Mouse (Mus musculus) olfactory bulb, adult 2 months (tissue): ENCODE results near the gene Dhx40. TPM values are rescaled to one million over a fixed set of nuclear protein-coding genes. Genes with fewer than 3 reads are reported as not detected.
A peak's percentile ranks its signal among the peaks of the same experiment; 100 is the strongest.

Experiments
- H3K27ac ChIP-seq: fragments of 200-500 bp; 2 replicates; pipeline ENCODE4 v1.5.1; 2012; ENCODE audit warnings: low read depth, low read length; ENCODE audit not compliant: insufficient read depth
- H3K4me1 ChIP-seq: fragments of 200-500 bp; 2 replicates; pipeline ENCODE4 v1.6.1; 2012; ENCODE audit warnings: low read length; ENCODE audit not compliant: control insufficient read depth, insufficient read depth
- H3K4me3 ChIP-seq: fragments of 200-500 bp; 2 replicates; pipeline ENCODE4 v1.5.1; 2012; ENCODE audit warnings: mild to moderate bottlenecking, low read depth, low read length, moderate library complexity; ENCODE audit not compliant: insufficient read depth
- CTCF ChIP-seq: fragments of 200-500 bp; IDR thresholded peaks from 2 replicates; pipeline ENCODE4 v1.5.1; 2012; ENCODE audit warnings: low read depth, mild to moderate bottlenecking, low read length, moderate library complexity; ENCODE audit not compliant: insufficient read depth
- POLR2A ChIP-seq: fragments of 200-500 bp; IDR thresholded peaks from 2 replicates; pipeline ENCODE4 v1.6.1; 2012; ENCODE audit warnings: mild to moderate bottlenecking, low read depth, low read length, moderate library complexity; ENCODE audit not compliant: insufficient read depth
- WGBS: fragments of 180-500 bp; shearing (Covaris S2); methylation state at CpG from one replicate; pipeline ENCODE4 v1.1.7; 2018; 5-methylcytosine and 5-hydroxymethylcytosine counted together
- polyA plus RNA-seq: library from polyadenylated mRNA; stranded (reverse); fragments of >200 nt; gene quantifications from 2 replicates; pipeline ENCODE4 v1.2.4, GENCODE M21; 2012; ENCODE audit warnings: low replicate concordance; ENCODE audit not compliant: missing spikeins, insufficient read depth, insufficient read length

Dhx40 gene
- not detected in 2 replicates for polyA plus RNA-seq

DNA sequence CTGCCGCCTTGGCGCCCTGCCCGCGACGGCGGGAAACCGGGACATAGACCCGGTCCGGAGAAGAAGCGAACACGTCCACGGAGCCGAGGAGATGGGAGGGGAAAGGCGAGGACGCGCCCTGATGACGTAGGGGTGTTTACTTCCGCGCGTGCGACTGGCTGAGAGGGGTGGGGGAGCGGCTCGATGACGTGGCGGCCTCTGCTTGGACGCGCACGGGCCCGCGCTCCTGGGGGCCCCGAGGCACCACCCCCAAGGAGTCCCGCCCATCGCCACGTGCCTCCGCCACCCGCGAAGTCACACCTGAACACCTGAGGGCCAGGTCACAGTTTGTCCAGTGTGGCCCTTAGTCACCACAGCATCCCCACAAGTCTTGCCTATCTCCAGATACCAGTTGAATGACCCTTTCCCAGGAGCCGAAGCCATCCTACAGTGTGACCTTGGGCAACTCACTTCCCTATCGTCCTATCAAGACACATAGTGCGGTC is at the start of gene Dhx40:
TSS of gene Dhx40 (minus strand) at position 242 of the 485 bp plus-strand sequence.
- peak within 1 kb of the TSS; percentile 81 for H3K4me3 ChIP-seq
- 0 out of 2 replicates have a peak, but pooled peaks have one; percentile 41 for TF ChIP-seq POLR2A
- TF ChIP-seq CTCF = 0 out of 2 replicates have a peak, but pooled peaks have one; percentile 8
- 5% methylated on average over 40 of the region's 40 CpGs for WGBS
- H3K27ac ChIP-seq = peak within 1 kb of the TSS; percentile 37; the same call in 1 of the 2 replicates
- H3K4me1 ChIP-seq = no peaks in the 10 kb centered on the region

GRCm38 (mm10) chr11:86855639-86856425 is 48.3 kb upstream of the Dhx40 start:
- Histone ChIP-seq H3K27ac (no peak overlapping the region), H3K4me3 (no peak overlapping the region), H3K4me1 (peaks cover 5% of the 10 kb centered on the region; the same call in 1 of the 2 replicates)
- no peak for TF ChIP-seq CTCF
- TF ChIP-seq POLR2A = no peak
- WGBS = 54% methylated on average over 12 of the region's 12 CpGs

- Histone ChIP-seq H3K27ac (no peak overlapping the region), H3K4me3 (no peak overlapping the region), H3K4me1 (peaks cover 5% of the 10 kb centered on the region; the same call in 1 of the 2 replicates)
- WGBS = 41% methylated on average over 3 of the region's 3 CpGs
- TF ChIP-seq CTCF (no peak), POLR2A (no peak)
These were observed 45.5 kb upstream of the Dhx40 start for GRCm38 (mm10) chr11:86853081-86853480.

GRCm38 (mm10) chr11:86852534-86853054 is 45.0 kb upstream of the Dhx40 start:
- Histone ChIP-seq H3K4me1 (peaks cover 5% of the 10 kb centered on the region; the same call in 1 of the 2 replicates), H3K4me3 (no peak overlapping the region), H3K27ac (no peak overlapping the region)
- WGBS = 13% methylated on average over 13 of the region's 13 CpGs
- TF ChIP-seq CTCF (no peak), POLR2A (no peak)

GRCm38 (mm10) chr11:86851714-86852533 is 44.4 kb upstream of the Dhx40 start:
- 9% methylated on average over 7 of the region's 7 CpGs for WGBS
- TF ChIP-seq POLR2A (no peak), CTCF (no peak)
- peaks cover 5% of the 10 kb centered on the region; the same call in 1 of the 2 replicates for H3K4me1 ChIP-seq
- peak overlapping the region; percentile 60; the same call in 1 of the 2 replicates for H3K27ac ChIP-seq
- no peak overlapping the region for H3K4me3 ChIP-seq

GRCm38 (mm10) chr11:86851234-86851671 is 43.7 kb upstream of the Dhx40 start:
- Histone ChIP-seq H3K27ac (peak overlapping the region; percentile 60; the same call in 1 of the 2 replicates), H3K4me3 (no peak overlapping the region), H3K4me1 (peaks cover 5% of the 10 kb centered on the region; the same call in 1 of the 2 replicates)
- no peak for TF ChIP-seq POLR2A
- TF ChIP-seq CTCF = no peak
- 28% methylated on average over 7 of the region's 7 CpGs for WGBS

GRCm38 (mm10) chr11:86843831-86844230 is 36.3 kb upstream of the Dhx40 start:
- TF ChIP-seq CTCF (no peak), POLR2A (no peak)
- 91% methylated on average over 5 of the region's 5 CpGs for WGBS

GRCm38 (mm10) chr11:86841261-86841660 is 33.7 kb upstream of the Dhx40 start:
- no peak overlapping the region for H3K4me3 ChIP-seq
- no peak overlapping the region for H3K27ac ChIP-seq
- WGBS = 83% methylated on average over 8 of the region's 8 CpGs
- no peak for TF ChIP-seq POLR2A
- TF ChIP-seq CTCF = no peak
- peaks cover 4% of the 10 kb centered on the region; the same call in 1 of the 2 replicates for H3K4me1 ChIP-seq

More at GRCm38 (mm10) chr11:86843831-86844230, 36.3 kb upstream of the Dhx40 start:
- peaks cover 4% of the 10 kb centered on the region; the same call in 1 of the 2 replicates for H3K4me1 ChIP-seq
- no peak overlapping the region for H3K27ac ChIP-seq
- H3K4me3 ChIP-seq = no peak overlapping the region
